ENCODE assay signal across 10 mouse cellular contexts in the genomic region with DNA sequence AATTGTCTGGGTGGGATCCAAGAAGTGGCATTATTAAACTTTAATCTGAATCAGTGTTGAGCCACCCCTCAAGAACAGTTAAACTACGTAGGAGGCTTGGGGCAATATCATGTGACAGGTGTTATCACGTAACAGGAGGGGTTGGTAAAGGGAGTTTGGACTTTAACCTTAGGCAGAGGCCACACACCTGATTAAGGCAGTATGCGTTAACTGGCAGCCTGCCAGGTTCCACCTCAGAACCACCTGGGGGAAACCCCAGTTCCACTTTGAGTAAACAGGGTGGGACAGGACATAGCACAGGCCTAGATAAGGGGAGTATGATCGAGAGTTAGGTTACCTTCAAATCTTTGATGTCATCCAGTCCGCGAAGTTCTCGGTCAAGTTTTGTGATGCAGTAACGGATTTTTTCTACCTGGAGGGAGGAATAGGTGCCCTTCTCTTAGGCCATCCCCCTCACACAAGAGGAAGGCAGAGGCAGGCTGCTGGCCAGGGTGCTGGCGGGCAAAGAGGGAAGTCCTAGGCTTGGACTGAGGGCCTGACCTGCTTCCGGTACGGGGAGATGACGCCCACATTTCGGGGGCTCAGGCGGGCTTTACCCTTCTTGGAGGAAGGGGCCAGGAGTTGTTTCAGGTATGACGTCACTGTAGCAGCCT. TPM values are rescaled to one million over a fixed set of nuclear protein-coding genes. Genes with fewer than 3 reads are reported as not detected.
DNase-seq lines count a peak whose midpoint lies in the region; ATAC-seq lines count a peak whose summit lies in the region.
"Had no signal": no experiment of that assay in that cellular context is flagged by ENCODE, and none has a peak within 500 bp of the region (broad histone marks: within the 10 kb centered on the region; RNA-seq: fewer than 3 reads in every experiment).

No protein-coding gene starts in this region.

- peak overlapping the region; percentile 90; the same call in 1 of the 2 replicates for H3K27ac ChIP-seq in lung, embryonic 15.5 days
- H3K27ac ChIP-seq in forebrain, embryonic 16.5 days (ENCODE audit: low read length), result no peak overlapping the region

- no peak overlapping the region for H3K9ac ChIP-seq in lung, embryonic 15.5 days
- H3K9ac ChIP-seq in forebrain, embryonic 16.5 days (replicated peaks; ENCODE audit: low read depth, low read length), result no peak overlapping the region
- H3K9ac ChIP-seq: neural tube, embryonic 15.5 days had no signal

- no peaks in the 10 kb centered on the region for H3K27me3 ChIP-seq in lung, embryonic 15.5 days
- no peaks in the 10 kb centered on the region for H3K27me3 ChIP-seq in forebrain, embryonic 16.5 days (replicated peaks; ENCODE audit: control insufficient read depth, insufficient read depth, low read length)
- H3K27me3 ChIP-seq: neural tube, embryonic 15.5 days had no signal

- H3K4me2 ChIP-seq in lung, embryonic 15.5 days, result no peak overlapping the region
- no peak overlapping the region for H3K4me2 ChIP-seq in forebrain, embryonic 16.5 days (ENCODE audit: low read length)
- H3K4me2 ChIP-seq: neural tube, embryonic 15.5 days had no signal

- peaks cover 52% of the 10 kb centered on the region for H3K4me1 ChIP-seq in lung, embryonic 15.5 days
- peaks cover 13% of the 10 kb centered on the region for H3K4me1 ChIP-seq in forebrain, embryonic 16.5 days (replicated peaks; ENCODE audit: control insufficient read depth, insufficient read depth, low read length)

- peaks cover 68% of the 10 kb centered on the region for H3K36me3 ChIP-seq in lung, embryonic 15.5 days
- H3K36me3 ChIP-seq in forebrain, embryonic 16.5 days (ENCODE audit: control insufficient read depth, insufficient read depth), result 0 out of 2 replicates have a peak, but pooled peaks cover 3% of the 10 kb centered on the region

- no peak overlapping the region for H3K4me3 ChIP-seq in lung, embryonic 15.5 days
- H3K4me3 ChIP-seq in forebrain, embryonic 16.5 days (replicated peaks; ENCODE audit: low read length), result no peak overlapping the region
- H3K4me3 ChIP-seq: neural tube, embryonic 15.5 days had no signal

- no peaks in the 10 kb centered on the region for H3K9me3 ChIP-seq in lung, embryonic 15.5 days
- no peaks in the 10 kb centered on the region for H3K9me3 ChIP-seq in forebrain, embryonic 16.5 days (ENCODE audit: control insufficient read depth, low read length)
- H3K9me3 ChIP-seq: neural tube, embryonic 15.5 days had no signal

- peak; percentile 80 for ATAC-seq in CD4-positive, CD25-positive, alpha-beta regulatory T cell, adult 4 months
- no peak for ATAC-seq in lung, embryonic 15.5 days (ENCODE audit: borderline replicate concordance, extremely low read depth, low FRiP score, low TSS enrichment)
- no peak for ATAC-seq in forebrain, embryonic 16.5 days

- 62% methylated on average over 15 of the region's 15 CpGs for WGBS in lung, embryonic 15.5 days
- 83% methylated on average over 15 of the region's 15 CpGs for WGBS in forebrain, embryonic 16.5 days

- DNase-seq in R1 (ENCODE audit: low read depth, low spot score), result peak; percentile 57
- peak; percentile 73 for DNase-seq in kidney, postnatal 10 days
- no peak for DNase-seq in right cerebral cortex, postnatal 14 days
- DNase-seq in frontal cortex, postnatal 14 days (ENCODE audit: low spot score in 2 of 2), result no peak
- no peak for DNase-seq in layer of hippocampus, postnatal 36 days

RNA-seq across cellular contexts. Expression of a gene that starts 8.4 kb away (rescaled TPM):
- 1 to 10 TPM; 7.4 to 7.8 TPM for polyA plus RNA-seq in CD4-positive, CD25-positive, alpha-beta regulatory T cell, adult 4 months (2017; shearing (Covaris generic))
- polyA plus RNA-seq in lung, embryonic 15.5 days (2015; fragmentation: Nextera tagmentation; extraction: Ambion mirVana), result 151 and 154 TPM in 2 replicates
- polyA plus RNA-seq in forebrain, embryonic 16.5 days (2015; fragmentation: Nextera tagmentation; extraction: Ambion mirVana), result 41.1 and 47.7 TPM in 2 replicates
- total RNA-seq in layer of hippocampus, postnatal 36 days (2021), result 10 to 100 TPM; 24.0 to 24.3 TPM

RNA-seq across cellular contexts. Expression of a gene that starts 14.9 kb away (rescaled TPM):
- 1 to 10 TPM in 1 of 2 experiments, under 1 TPM in 1; 0.67 to 1.2 TPM for polyA plus RNA-seq in CD4-positive, CD25-positive, alpha-beta regulatory T cell, adult 4 months (2017; shearing (Covaris generic))
- 0.17 TPM in 1 of 2 replicates, not detected in the other for polyA plus RNA-seq in lung, embryonic 15.5 days (2015; fragmentation: Nextera tagmentation; extraction: Ambion mirVana)
- 0.16 and 0.17 TPM in 2 replicates for polyA plus RNA-seq in forebrain, embryonic 16.5 days (2015; fragmentation: Nextera tagmentation; extraction: Ambion mirVana)
- total RNA-seq in layer of hippocampus, postnatal 36 days (2021), result not detected
- total RNA-seq: layer of hippocampus, adult 18-20 months had no signal

RNA-seq across cellular contexts. Expression of a gene that starts 15.7 kb away (rescaled TPM):
- 10 to 100 TPM; 14.5 to 29.2 TPM for polyA plus RNA-seq in CD4-positive, CD25-positive, alpha-beta regulatory T cell, adult 4 months (2017; shearing (Covaris generic))
- 3.4 and 6.0 TPM in 2 replicates for polyA plus RNA-seq in lung, embryonic 15.5 days (2015; fragmentation: Nextera tagmentation; extraction: Ambion mirVana)
- 1.8 and 2.3 TPM in 2 replicates for polyA plus RNA-seq in forebrain, embryonic 16.5 days (2015; fragmentation: Nextera tagmentation; extraction: Ambion mirVana)
- total RNA-seq in layer of hippocampus, postnatal 36 days (2021), result under 1 TPM in 1 of 2 experiments, not detected in 1; 0.25 TPM

RNA-seq across cellular contexts. Expression of a gene that starts 21.8 kb away (rescaled TPM):
- polyA plus RNA-seq in CD4-positive, CD25-positive, alpha-beta regulatory T cell, adult 4 months (2017; shearing (Covaris generic)), result 10 to 100 TPM; 27.8 to 49.0 TPM
- 62.1 and 65.0 TPM in 2 replicates for polyA plus RNA-seq in lung, embryonic 15.5 days (2015; fragmentation: Nextera tagmentation; extraction: Ambion mirVana)
- 7.5 and 8.7 TPM in 2 replicates for polyA plus RNA-seq in forebrain, embryonic 16.5 days (2015; fragmentation: Nextera tagmentation; extraction: Ambion mirVana)
- 10 to 100 TPM in 1 of 2 experiments, 1 to 10 TPM in 1; 8.4 to 12.9 TPM for total RNA-seq in layer of hippocampus, postnatal 36 days (2021)

Comparison
In these comparisons a context has a peak if more than half of its experiments do, and no peak if none do; other contexts are left out.
1. DNase-seq: peak in R1 (single experiment) and kidney, postnatal 10 days (single experiment); none in right cerebral cortex, postnatal 14 days (single experiment), frontal cortex, postnatal 14 days (0 of 2) and layer of hippocampus, postnatal 36 days (0 of 2).